Mouse (Mus musculus) lung, embryonic 14.5 days (tissue): ENCODE results near the gene Rps2. TPM values are rescaled to one million over a fixed set of nuclear protein-coding genes. Genes with fewer than 3 reads are reported as not detected.

Experiments
- ATAC-seq: fragments of 200-750 bp; cut with Nextera tagmentation; 2 replicates; pipeline ENCODE4 v1.8.0; 2017; ENCODE audit warnings: mild to moderate bottlenecking, moderate TSS enrichment, moderate library complexity; ENCODE audit not compliant: insufficient read depth
- DNase-seq: peaks from one replicate; pipeline ENCODE4 v3.0.0-alpha.2; 2015
- H3K27ac ChIP-seq: fragments of 300-500 bp; sonication (generic); 2 replicates; pipeline ENCODE4 v1.5.1; 2014; ENCODE audit warnings: low read depth, mild to moderate bottlenecking, moderate library complexity
- H3K27me3 ChIP-seq: fragments of 300-500 bp; sonication (generic); 2 replicates; pipeline ENCODE4 v1.6.1; 2014; ENCODE audit warnings: low read length, control low read depth; ENCODE audit not compliant: insufficient read depth
- H3K36me3 ChIP-seq: fragments of 300-500 bp; sonication (generic); 2 replicates; pipeline ENCODE4 v1.6.1; 2014; ENCODE audit warnings: control low read depth; ENCODE audit not compliant: insufficient read depth
- H3K4me1 ChIP-seq: fragments of 300-500 bp; sonication (generic); 2 replicates; pipeline ENCODE4 v1.6.1; 2014; ENCODE audit warnings: antibody characterized with exemption, control low read depth; ENCODE audit not compliant: insufficient read depth
- H3K4me2 ChIP-seq: fragments of 300-500 bp; sonication (generic); 2 replicates; pipeline ENCODE4 v1.6.1; 2014; ENCODE audit warnings: mild to moderate bottlenecking
- H3K4me3 ChIP-seq: fragments of 300-500 bp; sonication (generic); 2 replicates; pipeline ENCODE4 v1.5.1; 2014; ENCODE audit warnings: low read depth, low read length
- H3K9ac ChIP-seq: fragments of 300-500 bp; sonication (generic); 2 replicates; pipeline ENCODE4 v1.6.1; 2014
- H3K9me3 ChIP-seq: fragments of 300-500 bp; sonication (generic); 2 replicates; pipeline ENCODE4 v1.6.1; 2016; ENCODE audit warnings: low read depth, low read length, control low read depth
- CTCF ChIP-seq: IDR thresholded peaks from 2 replicates; pipeline ENCODE4 v1.5.1; 2016; ENCODE audit warnings: antibody characterized with exemption, low read depth
- WGBS: fragments of 180-500 bp; shearing (Covaris S2); extraction: QIAGEN DNeasy Blood & Tissue Kit; methylation state at CpG from one replicate; pipeline ENCODE4 v1.1.7; 2014; 5-methylcytosine and 5-hydroxymethylcytosine counted together
- polyA plus RNA-seq: library from polyadenylated mRNA; unstranded; fragments of >200 nt; fragmentation: Nextera tagmentation; extraction: Ambion mirVana; gene quantifications from 2 replicates; pipeline ENCODE4 v1.2.1, GENCODE M21; 2014

Rps2 gene
- polyA plus RNA-seq, 1 experiment from 2014 or later = 1,884 TPM

- Histone ChIP-seq H3K4me1 (0 out of 2 replicates have a peak, but pooled peaks cover 3% of the 10 kb centered on the region), H3K36me3 (no peaks in the 10 kb centered on the region), H3K27me3 (peaks cover 56% of the 10 kb centered on the region), H3K4me2 (peak within 1 kb of the TSS; percentile 96), H3K9ac (peak within 1 kb of the TSS; percentile 29; the same call in 1 of the 2 replicates), H3K27ac (no peak within 1 kb of the TSS), H3K9me3 (no peaks in the 10 kb centered on the region), H3K4me3 (peak within 1 kb of the TSS; percentile 52)
- no peak for TF ChIP-seq CTCF
- ATAC-seq = peak; percentile 90
- WGBS = under 1% methylated on average over 79 of the region's 82 CpGs
- peak; percentile 60 for DNase-seq
These were observed 34.8 kb downstream of the Rps2 start, which contains the start of gene Hs3st6 for GRCm38 (mm10) chr17:24752415-24753394. Gene Hs3st6 (plus strand): TSS chr17:24752988.

GRCm38 (mm10) chr17:24757394-24757793, 39.5 kb downstream of the Rps2 start:
- peaks cover 31% of the 10 kb centered on the region for H3K27me3 ChIP-seq
- no peak for TF ChIP-seq CTCF
- no peaks in the 10 kb centered on the region for H3K9me3 ChIP-seq
- H3K4me1 ChIP-seq = 0 out of 2 replicates have a peak, but pooled peaks cover 3% of the 10 kb centered on the region
- H3K9ac ChIP-seq = no peak overlapping the region
- no peak for ATAC-seq
- H3K27ac ChIP-seq = no peak overlapping the region
- H3K4me3 ChIP-seq = no peak overlapping the region
- H3K4me2 ChIP-seq = no peak overlapping the region
- 75% methylated on average over 1 of the region's 1 CpGs for WGBS
- no peak for DNase-seq
- no peaks in the 10 kb centered on the region for H3K36me3 ChIP-seq

- Histone ChIP-seq H3K4me3 (no peak overlapping the region), H3K36me3 (no peaks in the 10 kb centered on the region), H3K9ac (no peak overlapping the region), H3K4me2 (no peak overlapping the region), H3K9me3 (no peaks in the 10 kb centered on the region), H3K4me1 (peaks cover 3% of the 10 kb centered on the region; the same call in 1 of the 2 replicates), H3K27me3 (no peaks in the 10 kb centered on the region), H3K27ac (no peak overlapping the region)
- no peak for ATAC-seq
- WGBS = 61% methylated on average over 5 of the region's 5 CpGs
- no peak for TF ChIP-seq CTCF
- DNase-seq = no peak
These were observed 43.2 kb downstream of the Rps2 start for GRCm38 (mm10) chr17:24761121-24761520.

- H3K4me2 ChIP-seq = no peak overlapping the region
- H3K4me1 ChIP-seq = peaks cover 5% of the 10 kb centered on the region; the same call in 1 of the 2 replicates
- 39% methylated on average over 22 of the region's 22 CpGs for WGBS
- H3K27ac ChIP-seq = no peak overlapping the region
- H3K36me3 ChIP-seq = no peaks in the 10 kb centered on the region
- H3K27me3 ChIP-seq = peaks cover 5% of the 10 kb centered on the region; the same call in 1 of the 2 replicates
- H3K9ac ChIP-seq = no peak overlapping the region
- no peak for TF ChIP-seq CTCF
- DNase-seq (peak; percentile 59), ATAC-seq (no peak)
- no peak overlapping the region for H3K4me3 ChIP-seq
- no peaks in the 10 kb centered on the region for H3K9me3 ChIP-seq
These were observed 47.3 kb downstream of the Rps2 start for GRCm38 (mm10) chr17:24765016-24765905.

GRCm38 (mm10) chr17:24766266-24766875, 48.5 kb downstream of the Rps2 start:
- peaks cover 5% of the 10 kb centered on the region; the same call in 1 of the 2 replicates for H3K27me3 ChIP-seq
- no peaks in the 10 kb centered on the region for H3K9me3 ChIP-seq
- no peak overlapping the region for H3K4me2 ChIP-seq
- ATAC-seq (no peak), DNase-seq (no peak)
- H3K4me1 ChIP-seq = peaks cover 5% of the 10 kb centered on the region; the same call in 1 of the 2 replicates
- 22% methylated on average over 12 of the region's 12 CpGs for WGBS
- no peak overlapping the region for H3K4me3 ChIP-seq
- TF ChIP-seq CTCF = no peak
- H3K9ac ChIP-seq = no peak overlapping the region
- no peak overlapping the region for H3K27ac ChIP-seq
- H3K36me3 ChIP-seq = no peaks in the 10 kb centered on the region

- no peak for TF ChIP-seq CTCF
- Histone ChIP-seq H3K27ac (peak overlapping the region; percentile 36; the same call in 1 of the 2 replicates), H3K4me1 (peaks cover 5% of the 10 kb centered on the region; the same call in 1 of the 2 replicates), H3K9me3 (no peaks in the 10 kb centered on the region), H3K4me3 (no peak overlapping the region), H3K36me3 (no peaks in the 10 kb centered on the region), H3K9ac (no peak overlapping the region), H3K4me2 (0 out of 2 replicates have a peak overlapping the region, but pooled peaks have one; percentile 4), H3K27me3 (peaks cover 5% of the 10 kb centered on the region; the same call in 1 of the 2 replicates)
- ATAC-seq (no peak), DNase-seq (peak; percentile 46)
- WGBS = 31% methylated on average over 3 of the region's 3 CpGs
These were observed 51.2 kb downstream of the Rps2 start for GRCm38 (mm10) chr17:24769146-24769545.

Other genes with a start within 250 kb of the Rps2 start
- 22.3 and 25.2 TPM in 2 replicates for gene E4f1, start 247.8 kb upstream of the Rps2 start, polyA plus RNA-seq
- 57.9 and 60.2 TPM in 2 replicates for gene Pgp, start 247.7 kb upstream of the Rps2 start, polyA plus RNA-seq
- gene Bricd5, start 244.2 kb upstream of the Rps2 start, polyA plus RNA-seq = 0.37 TPM in 1 of 2 replicates, not detected in the other
- 23.8 and 30.2 TPM in 2 replicates for gene Mlst8, start 239.0 kb upstream of the Rps2 start, polyA plus RNA-seq
- gene Caskin1, start 229.5 kb upstream of the Rps2 start, polyA plus RNA-seq = 0.93 and 1.1 TPM in 2 replicates
- gene Traf7, start 190.2 kb upstream of the Rps2 start, polyA plus RNA-seq = 103 and 106 TPM in 2 replicates
- gene Rab26, start 183.9 kb upstream of the Rps2 start, polyA plus RNA-seq = 2.8 and 3.1 TPM in 2 replicates
- 27.6 and 34.0 TPM in 2 replicates for gene Pkd1, start 168.3 kb upstream of the Rps2 start, polyA plus RNA-seq
- 62.2 and 66.5 TPM in 2 replicates for gene Tsc2, start 85.5 kb upstream of the Rps2 start, polyA plus RNA-seq
- gene Nthl1, start 85.4 kb upstream of the Rps2 start, polyA plus RNA-seq = 15.9 and 18.6 TPM in 2 replicates
- 67.8 and 68.3 TPM in 2 replicates for gene Slc9a3r2, start 67.8 kb upstream of the Rps2 start, polyA plus RNA-seq
- 0.78 and 1.0 TPM in 2 replicates for gene Npw, start 59.7 kb upstream of the Rps2 start, polyA plus RNA-seq
- 32.9 and 34.0 TPM in 2 replicates for gene Zfp598, start 48.4 kb upstream of the Rps2 start, polyA plus RNA-seq
- 0.83 and 1.3 TPM in 2 replicates for gene Syngr3, start 28.2 kb upstream of the Rps2 start, polyA plus RNA-seq
- gene Gfer, start 22.0 kb upstream of the Rps2 start, polyA plus RNA-seq = 53.9 and 54.4 TPM in 2 replicates
- 3.5 and 5.0 TPM in 2 replicates for gene Noxo1, start 21.9 kb upstream of the Rps2 start, polyA plus RNA-seq
- gene Tbl3, start 10.5 kb upstream of the Rps2 start, polyA plus RNA-seq = 97.9 and 112 TPM in 2 replicates
- 0.46 and 0.71 TPM in 2 replicates for gene Rnf151, start 53 bp upstream of the Rps2 start, polyA plus RNA-seq
- 211 and 221 TPM in 2 replicates for gene Ndufb10, start 6.4 kb downstream of the Rps2 start, polyA plus RNA-seq
- not detected in 2 replicates for gene Rpl3l, start 9.7 kb downstream of the Rps2 start, polyA plus RNA-seq
- 35.2 and 37.8 TPM in 2 replicates for gene Msrb1, start 18.5 kb downstream of the Rps2 start, polyA plus RNA-seq
- gene Hs3st6, start 34.9 kb downstream of the Rps2 start, polyA plus RNA-seq = 2.9 and 3.3 TPM in 2 replicates
- not detected in 2 replicates for gene Meiob, start 86.2 kb downstream of the Rps2 start, polyA plus RNA-seq
- 23.2 and 24.8 TPM in 2 replicates for gene Hagh, start 122.0 kb downstream of the Rps2 start, polyA plus RNA-seq
- 16.5 and 17.1 TPM in 2 replicates for gene Fahd1, start 132.2 kb downstream of the Rps2 start, polyA plus RNA-seq
- gene Igfals, start 147.9 kb downstream of the Rps2 start, polyA plus RNA-seq = 0.93 and 1.1 TPM in 2 replicates
- 53.0 and 56.5 TPM in 2 replicates for gene Nubp2, start 168.2 kb downstream of the Rps2 start, polyA plus RNA-seq
- gene Spsb3, start 168.5 kb downstream of the Rps2 start, polyA plus RNA-seq = 34.8 and 37.2 TPM in 2 replicates
- gene Eme2, start 177.0 kb downstream of the Rps2 start, polyA plus RNA-seq = 21.2 and 23.3 TPM in 2 replicates
- 92.1 and 93.7 TPM in 2 replicates for gene Mrps34, start 177.0 kb downstream of the Rps2 start, polyA plus RNA-seq
- gene Nme3, start 178.4 kb downstream of the Rps2 start, polyA plus RNA-seq = 65.1 and 77.1 TPM in 2 replicates
- 32.1 and 34.2 TPM in 2 replicates for gene Mapk8ip3, start 218.9 kb downstream of the Rps2 start, polyA plus RNA-seq
- 140 and 142 TPM in 2 replicates for gene Jpt2, start 242.6 kb downstream of the Rps2 start, polyA plus RNA-seq